Mouse (Mus musculus) gastrocnemius, postnatal 25 days (tissue): ENCODE measurements at regions not wholly inside any gene's neighbourhood (a gene's known extent, or its start where the extent isn't known, plus 50 kb on each side); places are given as distances from the start of the nearest gene placed in this dataset.

ENCODE experiments used
- DNase-seq: peaks from one replicate; pipeline ENCODE4 v3.0.0; 2022

DNA sequence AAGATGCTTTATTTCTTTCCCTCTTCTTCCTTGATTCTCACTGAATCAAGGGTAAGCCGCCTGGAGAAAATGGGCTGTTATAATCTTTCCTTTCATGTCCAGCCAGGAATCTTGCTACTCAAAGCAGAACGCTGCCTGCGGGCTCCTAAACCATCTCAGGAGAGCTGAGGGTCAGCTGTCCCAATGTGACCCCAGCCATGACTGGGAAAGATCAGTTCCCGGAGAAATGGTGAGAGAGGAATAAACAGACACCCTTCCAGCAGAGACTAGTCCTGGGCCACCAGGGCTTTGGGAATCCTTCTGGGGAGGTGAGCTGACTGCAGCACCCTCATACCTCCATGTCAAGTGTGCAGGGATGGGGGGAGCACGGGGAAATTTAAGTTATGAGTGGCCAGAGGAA, 195.4 kb upstream of the Dio3 start:
- no peak for DNase-seq

DNA sequence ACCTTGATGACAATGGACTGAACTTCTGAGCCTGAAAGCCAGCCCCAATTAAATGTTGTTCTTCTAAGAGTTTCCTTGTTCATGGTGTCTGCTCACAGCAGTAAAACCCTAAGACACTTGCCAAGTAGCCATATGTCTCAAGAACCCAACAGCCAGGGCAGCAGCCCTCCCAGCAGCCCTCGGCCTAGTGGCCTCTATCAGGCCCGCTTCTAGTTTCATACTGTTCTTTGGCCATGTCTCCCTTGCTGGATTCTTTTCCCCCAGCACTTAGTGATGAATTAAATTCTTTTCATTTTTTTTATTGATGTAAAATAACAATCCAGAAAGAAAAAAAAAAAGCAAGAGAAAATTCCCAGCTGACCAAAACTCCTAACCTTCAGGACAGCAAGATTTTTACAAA, 191.9 kb upstream of the Dio3 start:
- DNase-seq: no peak

DNA sequence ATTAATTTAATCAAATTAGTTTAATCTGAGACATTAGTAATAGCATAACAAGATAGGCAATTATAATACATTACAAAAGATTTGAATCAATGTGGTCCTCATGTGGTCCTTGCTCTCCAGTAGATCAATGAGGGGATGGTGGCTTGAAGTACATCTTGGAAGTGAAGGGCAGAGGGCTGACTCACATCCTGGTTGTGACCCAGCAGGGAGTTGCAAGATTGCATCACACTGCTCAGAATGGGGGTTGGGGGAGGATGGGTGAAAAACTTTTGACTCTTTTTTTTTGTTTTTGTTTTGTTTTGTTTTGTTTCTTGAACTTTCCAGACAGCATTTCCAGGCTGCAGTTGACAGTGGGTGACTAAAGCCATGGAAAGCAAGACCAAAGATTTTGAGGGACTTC, 191.1 kb upstream of the Dio3 start:
- no peak for DNase-seq

- DNase-seq: no peak
Measured at GRCm38 (mm10) chr12:110102186-110102585, 176.7 kb upstream of the Dio3 start.

DNA sequence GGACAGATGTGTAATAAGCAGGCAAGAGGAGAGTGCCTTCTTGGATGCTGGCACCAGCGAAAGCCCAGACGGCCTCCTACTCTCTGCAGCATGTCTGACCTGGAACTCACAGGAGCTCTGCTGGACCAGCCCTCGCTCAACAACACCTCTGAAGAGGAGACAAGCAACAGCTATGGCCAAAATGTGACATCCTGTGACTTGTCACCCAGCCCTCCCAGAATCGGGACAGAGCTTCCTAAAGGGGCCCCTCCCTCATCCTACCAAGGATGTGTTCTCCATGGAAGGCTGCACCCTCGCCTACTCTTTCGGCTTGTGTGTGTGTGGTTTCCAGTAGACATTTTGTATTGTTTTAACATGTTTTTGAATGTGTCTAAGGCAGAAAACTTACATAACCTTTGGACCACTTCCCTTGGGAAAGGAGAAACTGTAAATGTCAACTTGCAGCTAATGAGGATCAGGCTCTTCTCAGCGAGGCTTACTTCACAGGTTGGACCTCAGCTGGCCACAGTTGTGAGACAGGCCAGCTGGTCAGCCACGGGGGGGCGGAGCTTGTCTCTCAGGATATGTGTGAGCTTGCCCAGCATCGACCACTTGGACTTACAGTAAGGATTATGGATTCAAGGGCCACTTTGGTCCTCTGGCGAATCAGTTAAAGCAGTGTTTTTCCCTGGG, 166.7 kb upstream of the Dio3 start:
- DNase-seq: no peak

DNA sequence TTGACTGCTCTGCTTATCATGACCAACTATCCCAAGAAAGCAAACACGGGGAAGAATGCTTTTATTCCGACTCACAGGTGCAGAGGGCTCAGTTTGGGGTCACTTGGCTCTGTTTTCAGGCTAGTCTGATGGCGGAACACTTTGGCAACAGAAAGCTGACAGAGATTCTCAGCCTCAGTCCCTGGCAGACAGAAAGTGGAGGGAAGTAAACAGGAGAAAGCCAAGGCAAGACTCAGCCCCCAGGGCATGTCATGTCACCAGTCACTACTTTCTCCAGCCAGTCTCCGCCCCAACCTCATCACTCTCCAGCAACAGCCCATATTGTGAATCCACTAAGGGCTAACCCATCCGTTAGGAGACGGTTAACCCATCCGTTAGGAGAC, 166.2 kb upstream of the Dio3 start:
- no peak for DNase-seq

GRCm38 (mm10) chr12:110120141-110120540, 158.7 kb upstream of the Dio3 start:
- DNase-seq: no peak

DNA sequence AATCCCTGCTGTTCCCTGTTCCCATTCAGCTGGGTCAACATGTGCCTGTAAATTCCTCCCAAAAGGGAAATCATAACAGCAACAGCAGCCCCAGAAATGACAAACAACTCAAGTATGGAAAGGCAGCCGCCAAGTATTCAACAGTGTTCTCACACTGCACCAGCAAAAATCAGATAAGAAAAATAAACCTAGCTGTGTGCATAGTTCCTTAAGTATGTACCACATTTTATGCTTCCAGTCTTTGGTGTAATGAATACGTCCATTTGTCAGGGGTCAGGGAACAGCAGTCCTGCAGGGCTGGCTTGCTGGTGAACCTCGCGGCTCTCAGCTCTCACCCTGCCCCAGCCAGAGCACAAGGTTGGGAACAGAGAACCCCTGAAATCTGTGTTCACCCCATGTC, 155.9 kb upstream of the Dio3 start:
- DNase-seq: no peak

DNA sequence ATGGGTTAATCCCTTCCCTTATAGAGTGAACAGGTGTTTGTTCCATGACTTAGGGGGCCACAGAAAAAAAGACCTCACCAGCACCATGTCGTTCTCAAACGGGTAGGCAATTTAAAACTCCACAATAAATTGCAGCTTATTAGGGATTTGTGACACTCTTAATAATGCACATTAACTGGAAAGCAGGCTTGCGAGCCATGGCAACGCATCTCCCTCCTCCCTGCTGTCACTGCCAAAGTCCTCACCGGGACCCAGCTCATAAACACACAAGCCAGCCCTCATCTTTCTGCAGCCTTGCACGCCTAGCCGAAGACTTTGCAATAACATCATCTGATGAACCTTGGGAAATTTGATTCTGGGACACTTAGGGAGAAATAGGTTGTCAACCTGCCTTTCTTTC, 152.3 kb upstream of the Dio3 start:
- DNase-seq: no peak

GRCm38 (mm10) chr12:110145379-110145778, 133.5 kb upstream of the Dio3 start:
- no peak for DNase-seq

- no peak for DNase-seq
Measured at GRCm38 (mm10) chr12:110154225-110154962, 124.5 kb upstream of the Dio3 start.

GRCm38 (mm10) chr12:110154963-110155325, 123.9 kb upstream of the Dio3 start:
- no peak for DNase-seq

DNA sequence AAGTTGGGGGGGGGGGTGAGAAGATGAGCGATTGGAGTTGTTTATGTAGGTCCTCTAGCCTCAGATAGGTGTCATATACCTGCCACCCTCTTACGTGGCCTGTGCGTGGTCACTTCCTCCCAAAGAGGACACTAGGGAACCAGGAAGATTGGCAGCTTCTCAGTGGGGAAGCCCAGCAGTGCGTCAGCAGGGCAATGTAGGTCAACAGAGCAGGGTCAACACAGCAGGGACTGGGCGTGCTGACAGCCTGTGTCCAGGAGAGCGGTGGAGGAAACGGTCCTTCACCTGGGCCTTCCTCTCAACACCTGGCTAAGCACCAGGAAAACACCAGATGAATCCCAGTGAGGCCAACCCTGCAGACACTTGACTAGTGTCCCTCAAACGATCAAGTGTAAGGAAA, 122.4 kb upstream of the Dio3 start:
- no peak for DNase-seq

- DNase-seq: no peak
Measured at GRCm38 (mm10) chr12:110157998-110158747, 120.7 kb upstream of the Dio3 start.

DNA sequence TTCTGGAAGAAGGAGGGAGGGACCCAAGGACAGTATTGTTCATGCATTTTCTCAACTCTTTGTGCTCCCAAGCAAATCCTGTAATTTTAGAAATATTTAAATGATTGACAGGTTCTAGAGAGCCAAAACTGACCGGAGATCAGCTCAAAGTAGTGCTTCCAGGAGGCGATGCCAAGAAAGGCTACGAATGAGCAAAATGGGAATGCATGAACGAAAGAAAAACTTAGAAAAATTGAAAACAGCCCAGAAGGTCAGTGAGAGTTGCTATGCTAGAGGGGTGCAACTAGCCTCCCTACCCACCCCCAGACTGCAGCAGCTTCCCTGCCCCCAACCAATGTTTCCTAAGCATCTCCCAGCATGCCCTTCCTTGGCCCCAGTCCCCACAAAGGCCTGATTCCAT, 117.6 kb upstream of the Dio3 start:
- DNase-seq: no peak

GRCm38 (mm10) chr12:110165462-110165861, 113.4 kb upstream of the Dio3 start:
- DNase-seq: no peak

GRCm38 (mm10) chr12:110168407-110168806, 110.5 kb upstream of the Dio3 start:
- DNase-seq: no peak

- no peak for DNase-seq
Measured at GRCm38 (mm10) chr12:110169261-110169660, 109.6 kb upstream of the Dio3 start.

GRCm38 (mm10) chr12:110170496-110170895, 108.4 kb upstream of the Dio3 start:
- DNase-seq: no peak

GRCm38 (mm10) chr12:110177826-110178225, 101.0 kb upstream of the Dio3 start:
- DNase-seq: no peak

DNA sequence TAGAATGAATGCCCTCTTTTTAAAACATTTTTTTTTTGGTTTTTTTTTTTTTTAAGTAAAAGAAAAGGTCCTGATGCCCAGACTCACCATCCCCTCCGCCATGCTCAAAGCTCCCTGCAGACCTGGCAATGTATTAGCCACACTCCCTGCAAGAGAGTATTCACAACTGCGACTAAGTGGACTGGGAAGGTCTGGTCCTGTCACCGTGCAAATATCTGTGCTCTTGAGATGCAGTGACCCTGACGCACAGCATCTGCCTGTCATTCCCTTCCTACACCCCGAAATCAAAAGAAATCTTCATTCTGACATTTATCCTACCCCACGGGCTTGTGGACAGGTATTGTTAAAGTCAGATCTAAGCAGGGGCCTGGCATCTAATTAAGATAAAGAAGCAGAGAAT, 95.4 kb upstream of the Dio3 start:
- no peak for DNase-seq

DNA sequence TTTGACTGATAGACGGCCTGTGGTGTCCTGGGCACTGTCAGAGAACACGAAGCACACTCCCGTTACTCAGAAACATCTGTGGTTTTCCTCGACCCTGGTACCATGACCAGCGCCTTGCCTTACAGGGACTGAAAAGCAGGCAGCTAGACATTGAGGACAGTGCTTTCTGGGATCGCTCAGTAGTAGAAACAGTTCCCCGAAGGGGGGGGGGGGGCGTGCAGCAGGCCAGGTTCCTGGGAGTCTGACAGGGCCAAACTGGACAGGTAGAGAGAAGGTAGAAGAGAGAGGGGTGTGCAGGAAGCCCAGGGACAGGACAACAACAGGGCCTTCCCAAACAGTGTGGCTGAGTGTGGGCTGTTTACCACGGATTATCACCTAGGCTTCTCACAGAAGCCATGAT, 93.5 kb upstream of the Dio3 start:
- DNase-seq: no peak

- no peak for DNase-seq
Measured at GRCm38 (mm10) chr12:110186381-110186780, 92.5 kb upstream of the Dio3 start.

GRCm38 (mm10) chr12:110186911-110187245, 92.0 kb upstream of the Dio3 start:
- DNase-seq: no peak
